Mouse (Mus musculus): Measurements from ENCODE around the gene Olfr635. TPM values are rescaled to one million over a fixed set of nuclear protein-coding genes. Genes with fewer than 3 reads are reported as not detected.

The Olfr635 gene
- not detected for polyA plus RNA-seq (2014; fragmentation: Illumina TruSeq; extraction: RNeasy Lipid Tissue Mini Kit (QIAGEN cat#74804); ENCODE audit: low read depth, low replicate concordance)

DNA sequence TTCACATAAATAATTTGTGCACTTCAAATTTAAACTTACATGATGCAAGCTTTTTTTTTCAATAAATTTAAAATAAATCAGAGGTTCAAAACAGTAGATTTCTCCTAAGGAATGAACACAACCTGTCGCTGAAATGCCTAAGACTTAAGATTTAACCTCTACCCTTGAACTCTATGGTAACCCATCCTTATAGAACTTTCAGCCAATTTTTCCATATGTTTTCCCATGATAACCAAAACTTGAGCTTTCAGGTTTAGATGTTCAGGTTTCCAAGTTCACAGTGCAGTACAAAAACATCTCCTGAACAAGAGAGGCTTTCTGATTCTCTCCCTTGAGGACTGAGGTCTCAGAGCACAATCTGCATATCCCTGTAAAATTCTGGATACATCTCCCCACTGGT is at the start of gene Olfr635:
Gene Olfr635 (plus strand): TSS at position 301 of the 400 bp plus-strand sequence.

DNA sequence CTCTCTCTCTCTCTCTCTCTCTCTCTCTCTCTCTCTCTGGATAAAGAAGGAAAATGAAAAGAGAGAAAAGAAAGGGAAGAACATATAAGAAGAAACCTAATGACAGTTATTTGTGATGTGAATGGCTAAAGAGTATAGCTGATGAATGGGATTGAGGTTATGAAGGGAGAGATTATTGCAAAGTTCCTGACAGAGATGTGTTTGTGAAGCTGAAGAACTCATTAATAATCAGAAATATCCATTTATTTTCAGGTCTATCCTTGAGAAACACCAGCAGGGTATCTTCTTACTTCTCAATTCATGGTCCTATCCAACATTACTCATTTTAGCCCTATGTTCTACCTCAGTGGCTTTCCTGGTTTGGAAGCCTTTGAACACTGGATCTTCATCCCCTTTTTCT is 42.4 kb upstream of the Olfr635 start, which contains the start of gene Olfr631:
Gene Olfr631 (plus strand): TSS at position 301 of the 400 bp plus-strand sequence.

DNA sequence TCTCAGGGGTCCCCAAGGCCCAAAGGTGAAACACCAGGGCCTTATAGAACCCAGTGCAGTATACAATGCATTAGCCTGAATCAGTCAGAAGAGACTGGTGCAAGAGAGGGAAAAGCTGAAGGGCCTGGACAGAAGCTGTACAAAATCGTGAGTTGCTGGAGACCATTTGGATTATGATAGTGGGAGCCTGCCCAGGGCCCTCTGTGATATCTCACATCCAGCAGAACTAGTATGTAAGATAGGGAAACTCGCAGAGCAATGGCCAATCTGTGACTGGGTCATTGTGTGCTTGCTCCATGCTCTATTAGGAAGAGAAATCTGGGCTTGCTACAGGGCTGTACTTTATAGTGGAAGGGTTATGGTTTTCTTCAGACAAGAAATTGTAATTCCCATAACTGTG is 36.7 kb upstream of the Olfr635 start, which contains the start of gene Olfr632:
Gene Olfr632 (plus strand): TSS at position 84 of the 400 bp plus-strand sequence.

GRCm38 (mm10) chr7:103944137-103944536 is 26.8 kb upstream of the Olfr635 start, which contains the start of gene Olfr633:
Gene Olfr633, plus strand, starts transcription at chr7:103944437.

GRCm38 (mm10) chr7:103998446-103998845 is 27.5 kb downstream of the Olfr635 start, which contains the start of gene Olfr638:
Gene Olfr638, plus strand, starts transcription at chr7:103998746.

DNA sequence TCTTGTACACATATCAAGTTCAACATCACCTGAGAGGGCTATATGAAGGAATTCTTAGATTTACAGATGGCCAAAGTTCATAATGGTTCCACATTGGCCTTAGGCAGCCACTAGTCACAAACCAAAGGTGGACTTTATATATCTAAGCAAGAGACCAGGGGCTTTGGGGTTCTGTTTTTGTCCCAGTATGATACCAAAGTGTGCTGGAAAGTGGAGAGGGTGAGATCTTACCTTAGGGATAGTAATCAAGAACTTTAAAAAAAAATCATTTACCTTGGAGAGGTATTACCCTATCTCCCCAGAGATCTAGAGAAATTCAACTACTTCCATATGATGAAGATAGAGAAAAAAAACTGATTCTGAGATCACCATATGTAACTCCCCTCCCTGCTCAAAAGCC is 46.3 kb downstream of the Olfr635 start, which contains the start of gene Olfr639:
Gene Olfr639 (minus strand): TSS at position 101 of the 400 bp plus-strand sequence.

DNA sequence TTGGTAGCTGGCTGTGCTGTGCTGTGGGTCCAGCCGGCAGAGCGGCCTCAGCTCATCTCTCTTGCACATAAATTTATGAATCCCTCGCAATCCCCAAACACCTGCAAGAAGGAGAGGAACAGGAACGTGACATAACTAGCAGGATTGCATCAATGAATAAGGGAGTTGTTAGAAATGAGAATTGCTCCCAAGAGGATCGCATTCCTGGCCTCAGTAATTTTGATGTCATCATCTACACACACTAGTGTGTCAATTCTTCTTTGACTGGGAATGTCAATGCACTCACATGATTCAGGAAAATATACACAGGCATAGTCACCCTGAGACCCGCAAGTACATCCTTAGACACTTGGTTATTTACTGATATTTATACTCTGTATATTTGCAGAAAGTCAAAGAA is 54.5 kb downstream of the Olfr635 start, which contains the start of gene Olfr640:
Gene Olfr640 (minus strand): TSS at position 101 of the 400 bp plus-strand sequence.

DNA sequence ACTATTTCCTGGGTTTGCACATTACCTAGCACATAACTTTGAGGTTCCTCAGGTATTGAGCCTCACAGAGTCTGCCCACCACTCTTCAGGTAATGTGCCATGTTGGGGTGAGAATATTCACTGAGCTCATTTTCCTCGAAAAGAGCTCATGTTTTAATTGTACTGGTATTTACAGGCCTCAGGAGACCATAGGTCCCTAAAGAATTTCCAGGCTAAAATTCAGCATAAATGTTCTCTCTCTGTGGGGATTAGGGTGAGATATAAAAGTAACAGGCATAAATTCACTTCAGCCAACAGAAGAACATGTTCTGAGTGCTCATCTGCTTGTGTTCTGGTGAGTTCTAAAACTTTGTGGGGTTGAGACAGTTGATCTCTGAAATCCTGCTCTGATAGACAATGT is 64.2 kb downstream of the Olfr635 start, which contains the start of gene Olfr641:
Gene Olfr641 (plus strand): TSS at position 301 of the 400 bp plus-strand sequence.

Other genes with a start within 250 kb of the Olfr635 start
- gene Olfr628, start 240.8 kb upstream of the Olfr635 start, polyA plus RNA-seq (2014; fragmentation: Illumina TruSeq; extraction: RNeasy Lipid Tissue Mini Kit (QIAGEN cat#74804); ENCODE audit: low read depth, low replicate concordance), result not detected
- not detected for gene Olfr629, start 226.2 kb upstream of the Olfr635 start, polyA plus RNA-seq (2014; fragmentation: Illumina TruSeq; extraction: RNeasy Lipid Tissue Mini Kit (QIAGEN cat#74804); ENCODE audit: low read depth, low replicate concordance)
- gene Olfr630, start 213.8 kb upstream of the Olfr635 start, polyA plus RNA-seq (2014; fragmentation: Illumina TruSeq; extraction: RNeasy Lipid Tissue Mini Kit (QIAGEN cat#74804); ENCODE audit: low read depth, low replicate concordance), result not detected
- gene Olfr69, start 199.6 kb upstream of the Olfr635 start, polyA plus RNA-seq (2014; fragmentation: Illumina TruSeq; extraction: RNeasy Lipid Tissue Mini Kit (QIAGEN cat#74804); ENCODE audit: low read depth, low replicate concordance), result not detected
- not detected for gene Olfr68, start 191.5 kb upstream of the Olfr635 start, polyA plus RNA-seq (2014; fragmentation: Illumina TruSeq; extraction: RNeasy Lipid Tissue Mini Kit (QIAGEN cat#74804); ENCODE audit: low read depth, low replicate concordance)
- gene Olfr67, start 179.3 kb upstream of the Olfr635 start, polyA plus RNA-seq (2014; fragmentation: Illumina TruSeq; extraction: RNeasy Lipid Tissue Mini Kit (QIAGEN cat#74804); ENCODE audit: low read depth, low replicate concordance), result not detected
- 7.9 TPM for gene Hbb-bt, start 157.2 kb upstream of the Olfr635 start, polyA plus RNA-seq (2014; fragmentation: Illumina TruSeq; extraction: RNeasy Lipid Tissue Mini Kit (QIAGEN cat#74804); ENCODE audit: low read depth, low replicate concordance)
- gene Hbb-bs, start 143.1 kb upstream of the Olfr635 start, polyA plus RNA-seq (2014; fragmentation: Illumina TruSeq; extraction: RNeasy Lipid Tissue Mini Kit (QIAGEN cat#74804); ENCODE audit: low read depth, low replicate concordance), result 125 TPM
- not detected for gene Hbb-bh2, start 130.6 kb upstream of the Olfr635 start, polyA plus RNA-seq (2014; fragmentation: Illumina TruSeq; extraction: RNeasy Lipid Tissue Mini Kit (QIAGEN cat#74804); ENCODE audit: low read depth, low replicate concordance)
- gene Hbb-bh1, start 128.0 kb upstream of the Olfr635 start, polyA plus RNA-seq (2014; fragmentation: Illumina TruSeq; extraction: RNeasy Lipid Tissue Mini Kit (QIAGEN cat#74804); ENCODE audit: low read depth, low replicate concordance), result not detected
- gene Hbb-y, start 117.9 kb upstream of the Olfr635 start, polyA plus RNA-seq (2014; fragmentation: Illumina TruSeq; extraction: RNeasy Lipid Tissue Mini Kit (QIAGEN cat#74804); ENCODE audit: low read depth, low replicate concordance), result not detected
- gene Olfr66, start 84.9 kb upstream of the Olfr635 start, polyA plus RNA-seq (2014; fragmentation: Illumina TruSeq; extraction: RNeasy Lipid Tissue Mini Kit (QIAGEN cat#74804); ENCODE audit: low read depth, low replicate concordance), result not detected
- not detected for gene Olfr64, start 76.7 kb upstream of the Olfr635 start, polyA plus RNA-seq (2014; fragmentation: Illumina TruSeq; extraction: RNeasy Lipid Tissue Mini Kit (QIAGEN cat#74804); ENCODE audit: low read depth, low replicate concordance)
- not detected for gene Olfr65, start 67.7 kb upstream of the Olfr635 start, polyA plus RNA-seq (2014; fragmentation: Illumina TruSeq; extraction: RNeasy Lipid Tissue Mini Kit (QIAGEN cat#74804); ENCODE audit: low read depth, low replicate concordance)
- gene Olfr631, start 42.3 kb upstream of the Olfr635 start, polyA plus RNA-seq (2014; fragmentation: Illumina TruSeq; extraction: RNeasy Lipid Tissue Mini Kit (QIAGEN cat#74804); ENCODE audit: low read depth, low replicate concordance), result not detected
- not detected for gene Olfr632, start 36.8 kb upstream of the Olfr635 start, polyA plus RNA-seq (2014; fragmentation: Illumina TruSeq; extraction: RNeasy Lipid Tissue Mini Kit (QIAGEN cat#74804); ENCODE audit: low read depth, low replicate concordance)
- gene Olfr633, start 26.7 kb upstream of the Olfr635 start, polyA plus RNA-seq (2014; fragmentation: Illumina TruSeq; extraction: RNeasy Lipid Tissue Mini Kit (QIAGEN cat#74804); ENCODE audit: low read depth, low replicate concordance), result not detected
- not detected for gene Olfr638, start 27.6 kb downstream of the Olfr635 start, polyA plus RNA-seq (2014; fragmentation: Illumina TruSeq; extraction: RNeasy Lipid Tissue Mini Kit (QIAGEN cat#74804); ENCODE audit: low read depth, low replicate concordance)
- not detected for gene Olfr639, start 46.2 kb downstream of the Olfr635 start, polyA plus RNA-seq (2014; fragmentation: Illumina TruSeq; extraction: RNeasy Lipid Tissue Mini Kit (QIAGEN cat#74804); ENCODE audit: low read depth, low replicate concordance)
- not detected for gene Olfr640, start 54.4 kb downstream of the Olfr635 start, polyA plus RNA-seq (2014; fragmentation: Illumina TruSeq; extraction: RNeasy Lipid Tissue Mini Kit (QIAGEN cat#74804); ENCODE audit: low read depth, low replicate concordance)
- gene Olfr641, start 64.3 kb downstream of the Olfr635 start, polyA plus RNA-seq (2014; fragmentation: Illumina TruSeq; extraction: RNeasy Lipid Tissue Mini Kit (QIAGEN cat#74804); ENCODE audit: low read depth, low replicate concordance), result not detected
- gene Olfr642, start 81.5 kb downstream of the Olfr635 start, polyA plus RNA-seq (2014; fragmentation: Illumina TruSeq; extraction: RNeasy Lipid Tissue Mini Kit (QIAGEN cat#74804); ENCODE audit: low read depth, low replicate concordance), result not detected
- gene 4930516K23Rik, start 90.3 kb downstream of the Olfr635 start, polyA plus RNA-seq (2014; fragmentation: Illumina TruSeq; extraction: RNeasy Lipid Tissue Mini Kit (QIAGEN cat#74804); ENCODE audit: low read depth, low replicate concordance), result not detected
- not detected for gene Olfr644, start 100.7 kb downstream of the Olfr635 start, polyA plus RNA-seq (2014; fragmentation: Illumina TruSeq; extraction: RNeasy Lipid Tissue Mini Kit (QIAGEN cat#74804); ENCODE audit: low read depth, low replicate concordance)
- not detected for gene Olfr645, start 114.3 kb downstream of the Olfr635 start, polyA plus RNA-seq (2014; fragmentation: Illumina TruSeq; extraction: RNeasy Lipid Tissue Mini Kit (QIAGEN cat#74804); ENCODE audit: low read depth, low replicate concordance)
- gene Olfr646, start 133.7 kb downstream of the Olfr635 start, polyA plus RNA-seq (2014; fragmentation: Illumina TruSeq; extraction: RNeasy Lipid Tissue Mini Kit (QIAGEN cat#74804); ENCODE audit: low read depth, low replicate concordance), result not detected
- gene Ubqln5, start 158.7 kb downstream of the Olfr635 start, polyA plus RNA-seq (2014; fragmentation: Illumina TruSeq; extraction: RNeasy Lipid Tissue Mini Kit (QIAGEN cat#74804); ENCODE audit: low read depth, low replicate concordance), result not detected
- not detected for gene Olfr643, start 166.3 kb downstream of the Olfr635 start, polyA plus RNA-seq (2014; fragmentation: Illumina TruSeq; extraction: RNeasy Lipid Tissue Mini Kit (QIAGEN cat#74804); ENCODE audit: low read depth, low replicate concordance)
- not detected for gene Ubqln3, start 172.1 kb downstream of the Olfr635 start, polyA plus RNA-seq (2014; fragmentation: Illumina TruSeq; extraction: RNeasy Lipid Tissue Mini Kit (QIAGEN cat#74804); ENCODE audit: low read depth, low replicate concordance)
- gene Ubqlnl, start 179.4 kb downstream of the Olfr635 start, polyA plus RNA-seq (2014; fragmentation: Illumina TruSeq; extraction: RNeasy Lipid Tissue Mini Kit (QIAGEN cat#74804); ENCODE audit: low read depth, low replicate concordance), result not detected
- not detected for gene Olfm5, start 193.7 kb downstream of the Olfr635 start, polyA plus RNA-seq (2014; fragmentation: Illumina TruSeq; extraction: RNeasy Lipid Tissue Mini Kit (QIAGEN cat#74804); ENCODE audit: low read depth, low replicate concordance)
- 0.13 TPM for gene Olfr648, start 212.2 kb downstream of the Olfr635 start, polyA plus RNA-seq (2014; fragmentation: Illumina TruSeq; extraction: RNeasy Lipid Tissue Mini Kit (QIAGEN cat#74804); ENCODE audit: low read depth, low replicate concordance)
- not detected for gene Olfr649, start 224.8 kb downstream of the Olfr635 start, polyA plus RNA-seq (2014; fragmentation: Illumina TruSeq; extraction: RNeasy Lipid Tissue Mini Kit (QIAGEN cat#74804); ENCODE audit: low read depth, low replicate concordance)
- 30.0 TPM for gene Trim6, start 247.6 kb downstream of the Olfr635 start, polyA plus RNA-seq (2014; fragmentation: Illumina TruSeq; extraction: RNeasy Lipid Tissue Mini Kit (QIAGEN cat#74804); ENCODE audit: low read depth, low replicate concordance)

Measured in sigmoid colon, adult 10 weeks (tissue).